Mouse (Mus musculus): Measurements from ENCODE around the gene Wdr76.

GRCm38 (mm10) chr2:121549630-121550029 is 43.1 kb downstream of the Wdr76 start:
- TF ChIP-seq CTCF (IDR thresholded peaks at IDR 0.05; ENCODE audit: low read depth), result no peak
- TF ChIP-seq EP300 (optimal IDR thresholded peaks at IDR 0.05), result no peak

Measured in stomach, postnatal 0 days (tissue).